Mouse (Mus musculus): Measurements from ENCODE around the gene Maml1.

DNA sequence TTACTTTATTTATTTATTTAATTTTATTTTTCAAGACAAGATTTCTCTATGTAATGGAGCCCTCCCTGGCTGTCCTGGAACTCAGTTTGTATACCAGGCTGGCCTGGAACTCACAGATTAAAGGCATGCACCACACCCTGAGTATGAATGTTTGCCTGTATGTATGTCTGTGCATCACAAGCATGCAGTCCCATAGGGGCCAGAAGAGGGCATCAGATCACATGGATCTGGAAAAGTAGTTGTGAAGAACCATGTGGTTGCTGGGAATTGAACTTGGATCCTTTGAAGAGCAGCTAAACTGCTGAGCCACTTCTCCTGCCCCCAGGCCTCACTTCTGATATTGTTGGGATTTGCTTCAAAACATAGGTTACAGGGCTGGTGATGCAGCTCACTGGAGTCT lies 15.1 kb downstream of the Maml1 start:
- TF ChIP-seq CTCF (IDR thresholded peaks at IDR 0.05; ENCODE audit: low read depth, low read length) (no peak), EP300 (IDR thresholded peaks at IDR 0.05; ENCODE audit: insufficient read depth, low read depth, low read length) (no peak)

All from ES-Bruce4 (cell line).